Mouse (Mus musculus) E14TG2a.4 (cell line): ENCODE results near the gene Lrrc41.
A peak's percentile ranks its signal among the peaks of the same experiment; 100 is the strongest.

ENCODE experiments used
- H3K27me3 ChIP-seq: 2 replicates; pipeline ENCODE4 v1.6.1; 2014; ENCODE audit warnings: low read length, control low read depth; ENCODE audit not compliant: insufficient read depth
- H3K36me3 ChIP-seq: 2 replicates; pipeline ENCODE4 v1.6.1; 2014; ENCODE audit warnings: low read length, control low read depth; ENCODE audit not compliant: insufficient read depth
- H3K4me1 ChIP-seq: replicated peaks from 2 replicates; pipeline ENCODE4 v1.6.1; 2014; ENCODE audit warnings: low read depth, low read length, control low read depth
- H3K4me3 ChIP-seq: replicated peaks from 2 replicates; pipeline ENCODE4 v1.5.1; 2014; ENCODE audit warnings: mild to moderate bottlenecking, low read length
- H3K9me3 ChIP-seq: 2 replicates; pipeline ENCODE4 v1.6.1; 2014; ENCODE audit warnings: low read length, control low read depth
- CTCF ChIP-seq: conservative IDR thresholded peaks from 2 replicates; pipeline ENCODE4 v1.5.1; 2014; ENCODE audit warnings: low read length
- NANOG ChIP-seq: IDR thresholded peaks from 2 replicates; pipeline ENCODE4 v1.6.1; 2014; ENCODE audit warnings: borderline replicate concordance, low read length, mixed read lengths
- POU5F1 ChIP-seq: IDR thresholded peaks from 2 replicates; pipeline ENCODE4 v1.6.1; 2014; ENCODE audit warnings: low read length, borderline replicate concordance

Gene Lrrc41

DNA sequence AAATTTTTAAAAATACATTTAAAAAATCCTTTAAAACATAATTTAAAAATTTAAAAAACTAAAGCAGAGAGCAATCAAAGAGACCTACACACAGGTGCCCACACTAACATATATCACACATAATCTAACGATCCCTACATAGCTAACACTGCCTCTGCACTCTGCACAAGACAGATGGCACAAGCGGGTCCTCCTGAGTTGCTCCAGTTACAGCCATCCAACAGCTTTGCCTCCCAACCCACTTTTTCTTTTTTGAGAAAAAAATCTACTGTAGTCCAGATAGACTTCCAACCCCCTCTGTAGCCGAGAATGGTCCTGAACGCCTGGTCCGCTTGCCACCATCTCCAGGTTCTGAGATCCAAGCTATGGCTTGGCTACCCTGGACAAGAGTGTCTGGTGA, 30.2 kb downstream of the Lrrc41 start:
- H3K4me1 ChIP-seq = no peaks in the 10 kb centered on the region
- no peaks in the 10 kb centered on the region for H3K27me3 ChIP-seq
- H3K9me3 ChIP-seq = no peaks in the 10 kb centered on the region
- no peak for TF ChIP-seq POU5F1
- TF ChIP-seq NANOG = no peak
- TF ChIP-seq CTCF = no peak
- no peak overlapping the region for H3K4me3 ChIP-seq
- H3K36me3 ChIP-seq = peaks cover 94% of the 10 kb centered on the region

DNA sequence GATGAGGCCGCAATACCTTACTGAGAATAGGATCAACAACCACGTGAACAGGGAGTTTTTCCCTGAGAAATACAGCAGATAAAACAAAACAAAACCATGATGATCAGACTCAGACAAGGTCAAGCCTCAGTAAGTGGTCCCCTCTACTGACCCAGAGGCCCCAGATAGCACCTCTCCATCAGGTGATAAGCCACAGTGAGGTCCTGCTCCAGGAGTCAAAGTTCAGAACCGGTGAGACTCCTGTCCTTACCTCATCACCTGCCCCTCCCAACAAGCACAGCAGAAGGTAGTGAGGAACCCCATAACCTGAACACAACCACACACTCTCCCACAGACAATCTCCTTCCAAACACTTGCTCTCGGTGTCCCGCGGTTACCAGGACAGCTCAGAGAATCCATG, 35.6 kb downstream of the Lrrc41 start:
- Histone ChIP-seq H3K4me1 (peaks cover 4% of the 10 kb centered on the region; the same call in 1 of the 2 replicates), H3K36me3 (peaks cover 91% of the 10 kb centered on the region), H3K9me3 (no peaks in the 10 kb centered on the region), H3K27me3 (no peaks in the 10 kb centered on the region), H3K4me3 (no peak overlapping the region)
- TF ChIP-seq CTCF (no peak), NANOG (no peak), POU5F1 (no peak)

DNA sequence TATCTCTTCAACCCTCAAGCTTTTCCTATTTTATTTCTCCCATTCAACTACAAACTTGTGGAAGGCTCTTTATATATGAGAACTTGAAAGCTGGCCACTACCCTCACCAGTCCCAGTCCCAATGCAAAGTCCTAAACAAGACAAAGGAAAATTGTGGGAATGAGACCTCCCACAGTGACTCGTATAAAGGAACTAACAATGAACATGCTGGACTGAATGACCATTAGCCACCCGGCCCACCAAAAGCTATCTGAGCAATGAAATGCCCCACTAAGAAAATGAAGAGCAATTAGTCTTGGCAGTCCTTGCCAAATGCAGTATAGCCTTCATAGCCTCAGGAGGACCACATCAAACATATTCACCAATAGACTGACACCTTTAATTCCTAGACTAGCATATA, 36.4 kb downstream of the Lrrc41 start:
- H3K27me3 ChIP-seq = no peaks in the 10 kb centered on the region
- H3K4me1 ChIP-seq = peaks cover 4% of the 10 kb centered on the region; the same call in 1 of the 2 replicates
- no peak overlapping the region for H3K4me3 ChIP-seq
- H3K9me3 ChIP-seq = no peaks in the 10 kb centered on the region
- peaks cover 91% of the 10 kb centered on the region for H3K36me3 ChIP-seq
- TF ChIP-seq NANOG = no peak
- no peak for TF ChIP-seq POU5F1
- no peak for TF ChIP-seq CTCF

DNA sequence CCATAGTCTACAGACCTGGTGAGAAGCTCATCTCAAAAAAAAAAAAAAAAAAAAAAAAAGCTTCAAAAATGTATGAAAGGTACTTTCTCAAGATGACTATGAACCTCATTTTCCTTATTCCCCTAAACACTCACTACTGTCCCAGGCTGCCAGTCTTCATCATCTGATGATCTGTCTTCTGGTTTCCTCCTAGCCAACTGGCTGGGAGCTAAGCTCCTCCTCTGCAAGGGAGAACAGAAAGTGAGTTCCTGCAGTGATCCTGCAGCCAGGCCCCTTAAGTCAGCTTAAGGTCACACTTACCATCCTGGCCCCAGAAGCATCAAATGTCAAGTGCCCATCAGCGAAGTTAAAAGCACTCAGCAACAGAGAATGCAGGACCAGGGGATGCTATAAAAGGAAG, 47.7 kb downstream of the Lrrc41 start:
- peaks cover 60% of the 10 kb centered on the region for H3K4me1 ChIP-seq
- no peak for TF ChIP-seq NANOG
- TF ChIP-seq POU5F1 = no peak
- TF ChIP-seq CTCF = no peak
- H3K4me3 ChIP-seq = peak overlapping the region; percentile 94
- peaks cover 39% of the 10 kb centered on the region for H3K36me3 ChIP-seq
- no peaks in the 10 kb centered on the region for H3K9me3 ChIP-seq
- no peaks in the 10 kb centered on the region for H3K27me3 ChIP-seq

DNA sequence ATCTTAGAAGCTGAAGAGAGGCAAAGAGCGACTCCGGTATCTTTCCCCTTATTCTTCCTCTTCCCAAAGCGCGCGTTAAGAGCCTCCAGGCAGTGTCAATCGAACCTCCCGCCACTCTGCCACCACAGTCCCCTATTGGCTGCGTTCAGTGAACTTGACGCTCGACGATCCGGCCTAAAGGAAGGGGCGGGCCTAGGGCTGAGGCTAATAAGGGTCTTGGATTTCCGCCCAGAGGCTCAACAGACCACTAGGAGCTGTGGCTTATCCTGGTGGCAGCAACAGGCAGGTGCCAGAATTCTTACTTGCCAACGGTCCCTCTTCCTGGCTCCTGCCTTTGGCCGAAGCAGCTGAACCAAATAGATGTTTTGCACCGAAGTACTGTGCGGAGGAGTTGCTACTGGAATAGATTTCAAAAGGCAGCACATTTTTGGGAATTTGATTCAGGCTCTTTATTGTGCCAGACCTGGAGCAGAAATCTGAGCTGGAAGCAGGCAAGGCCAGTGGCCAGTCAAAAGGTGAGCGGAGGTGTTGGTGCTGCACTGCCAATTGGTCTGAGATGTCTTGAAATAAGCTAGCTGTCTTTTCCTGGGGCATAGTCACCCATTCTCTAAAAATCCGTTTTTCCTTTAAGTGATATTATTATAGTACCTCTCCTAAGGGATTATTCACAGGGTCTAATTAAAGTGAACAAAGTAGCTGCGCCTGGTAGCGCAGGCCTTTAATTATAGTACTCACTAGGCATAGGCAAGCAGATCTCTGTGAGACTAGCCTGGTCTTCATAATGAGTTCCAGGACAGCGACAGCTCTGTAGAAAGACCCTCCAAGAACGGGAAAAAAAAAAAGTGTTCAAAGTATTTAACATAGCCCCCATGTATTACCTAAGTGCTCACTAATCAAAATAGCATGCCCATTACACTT, 48.8 kb downstream of the Lrrc41 start, which contains the start of the genes Rad54l and Pomgnt1:
Gene Rad54l (minus strand): TSS at position 89 of the 918 bp plus-strand sequence.
Gene Pomgnt1 (plus strand): TSS at position 239 of the 918 bp plus-strand sequence.
- Histone ChIP-seq H3K27me3 (no peaks in the 10 kb centered on the region), H3K4me3 (peak within 1 kb of the TSS; percentile 94), H3K36me3 (peaks cover 29% of the 10 kb centered on the region), H3K4me1 (peaks cover 71% of the 10 kb centered on the region), H3K9me3 (no peaks in the 10 kb centered on the region)
- no peak for TF ChIP-seq POU5F1
- TF ChIP-seq NANOG = no peak
- TF ChIP-seq CTCF = 0 out of 2 replicates have a peak, but pooled peaks have one; percentile 21

DNA sequence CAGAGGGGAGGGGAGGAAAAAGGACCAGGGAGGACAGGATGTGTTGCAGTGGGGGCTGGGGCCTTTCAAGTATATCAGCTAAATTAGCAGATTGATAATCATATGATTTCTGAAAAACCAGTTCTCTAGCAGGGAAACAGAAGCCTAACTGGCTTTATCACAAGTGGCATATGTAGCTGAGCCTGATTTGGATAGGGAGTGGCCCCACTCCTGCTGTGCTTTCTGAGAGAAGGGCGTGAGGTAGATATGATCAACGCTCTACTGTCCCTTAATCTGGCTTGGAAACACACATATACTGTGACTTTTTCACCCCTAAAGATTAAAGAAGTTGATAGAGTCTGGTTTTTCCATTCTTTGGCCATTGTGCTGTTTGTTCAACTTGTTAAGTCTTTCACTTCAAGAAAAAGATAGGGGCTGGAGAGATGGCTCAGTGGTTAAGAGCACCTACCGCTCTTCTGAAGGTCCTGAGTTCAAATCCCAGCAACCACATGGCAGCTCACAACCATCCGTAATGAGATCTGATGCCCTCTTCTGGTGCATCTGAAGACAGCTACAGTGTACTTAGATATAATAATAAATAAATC, 50.8 kb downstream of the Lrrc41 start:
- peaks cover 72% of the 10 kb centered on the region for H3K4me1 ChIP-seq
- peaks cover 20% of the 10 kb centered on the region for H3K36me3 ChIP-seq
- TF ChIP-seq POU5F1 (no peak), NANOG (no peak), CTCF (no peak)
- H3K9me3 ChIP-seq = no peaks in the 10 kb centered on the region
- H3K27me3 ChIP-seq = no peaks in the 10 kb centered on the region
- H3K4me3 ChIP-seq = no peak overlapping the region

DNA sequence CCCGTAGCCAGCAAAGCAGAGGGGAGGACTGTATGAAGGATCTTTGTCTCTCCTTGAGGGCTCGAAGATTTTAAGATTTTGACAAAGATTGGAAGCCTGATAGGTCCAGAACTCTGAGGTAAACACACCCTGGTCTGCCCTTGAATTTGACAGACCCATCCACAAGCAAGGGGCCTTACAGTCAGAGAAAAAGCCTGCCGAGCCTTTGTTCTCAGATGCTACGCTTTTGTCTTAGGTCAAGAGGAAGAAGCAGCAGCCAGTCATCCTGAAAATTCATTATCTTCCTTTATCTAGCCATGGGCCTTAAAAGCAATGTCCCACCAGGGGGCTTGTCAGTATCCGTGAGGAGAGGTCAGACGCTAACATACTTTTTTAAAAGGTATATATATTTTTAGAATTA, 52.9 kb downstream of the Lrrc41 start:
- no peaks in the 10 kb centered on the region for H3K27me3 ChIP-seq
- no peak overlapping the region for H3K4me3 ChIP-seq
- no peak for TF ChIP-seq CTCF
- TF ChIP-seq NANOG = peak; percentile 75
- no peak for TF ChIP-seq POU5F1
- H3K4me1 ChIP-seq = peaks cover 57% of the 10 kb centered on the region
- no peaks in the 10 kb centered on the region for H3K9me3 ChIP-seq
- H3K36me3 ChIP-seq = peaks cover 24% of the 10 kb centered on the region

DNA sequence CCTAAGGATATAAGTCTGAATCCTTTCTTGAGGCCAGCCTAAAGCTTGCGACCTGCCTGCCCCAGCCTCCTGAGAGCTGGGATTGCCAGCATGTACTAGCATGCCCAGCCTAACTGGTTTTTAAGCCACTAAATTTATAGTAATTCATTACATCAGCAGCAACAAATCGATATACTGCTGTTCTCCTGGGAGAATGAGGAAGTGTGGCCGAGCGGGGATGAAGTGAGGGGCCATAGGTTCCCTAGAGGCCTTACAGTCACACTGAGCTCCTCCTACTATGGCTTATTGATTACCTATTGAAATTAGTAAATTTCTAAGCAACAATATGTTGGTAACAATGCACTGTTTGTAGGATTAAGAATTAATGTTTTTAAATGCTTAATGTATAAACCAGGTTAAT, 58.1 kb downstream of the Lrrc41 start:
- H3K27me3 ChIP-seq = no peaks in the 10 kb centered on the region
- peaks cover 46% of the 10 kb centered on the region for H3K4me1 ChIP-seq
- no peak for TF ChIP-seq POU5F1
- TF ChIP-seq NANOG = no peak
- no peak for TF ChIP-seq CTCF
- H3K36me3 ChIP-seq = peaks cover 46% of the 10 kb centered on the region
- H3K9me3 ChIP-seq = no peaks in the 10 kb centered on the region
- no peak overlapping the region for H3K4me3 ChIP-seq
